9 mouse cellular contexts compared by ENCODE assay signal in the genomic region with DNA sequence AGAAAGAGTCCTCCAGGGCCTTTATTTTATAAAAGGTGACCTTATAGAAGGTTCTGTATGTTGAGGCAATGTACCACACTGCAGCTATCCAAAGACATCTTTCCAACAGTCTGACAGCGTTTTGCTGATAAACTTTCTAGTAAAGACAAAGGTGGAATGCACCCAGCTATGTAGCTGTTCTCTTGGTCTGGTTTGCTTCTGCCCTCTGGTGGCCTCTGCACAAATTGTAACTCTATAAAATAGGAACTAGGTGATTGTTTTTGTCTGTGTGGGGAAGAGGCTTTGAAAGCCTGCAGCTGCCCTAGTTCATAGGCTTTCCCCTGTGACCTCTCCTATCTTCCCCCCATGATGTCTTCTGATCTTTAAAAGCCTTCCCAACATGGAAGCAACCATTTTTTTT. TPM values are rescaled to one million over a fixed set of nuclear protein-coding genes. Genes with fewer than 3 reads are reported as not detected.
DNase-seq lines count a peak whose midpoint lies in the region; ATAC-seq and TF ChIP-seq lines count a peak whose summit lies in the region.
"Had no signal": no experiment of that assay in that cellular context is flagged by ENCODE, and none has a peak within 500 bp of the region (broad histone marks: within the 10 kb centered on the region; RNA-seq: fewer than 3 reads in every experiment).

No protein-coding gene starts in this region.

- H3K79me2 ChIP-seq in myocyte (ENCODE audit: control insufficient read depth, insufficient read depth), result no peaks in the 10 kb centered on the region

- H3ac ChIP-seq in myocyte (ENCODE audit: control insufficient read depth, insufficient read length), result no peak overlapping the region

- no peak overlapping the region for H3K4me3 ChIP-seq in kidney, embryonic 16.5 days (ENCODE audit: low read length)
- H3K4me3 ChIP-seq in limb, embryonic 14.5 days (replicated peaks; ENCODE audit: low read length), result no peak overlapping the region
- H3K4me3 ChIP-seq in myocyte, result no peak overlapping the region
- H3K4me3 ChIP-seq: erythroblast, embryonic 14.5 days had no signal

- no peaks in the 10 kb centered on the region for H3K9me3 ChIP-seq in kidney, embryonic 16.5 days (ENCODE audit: low read length)
- no peaks in the 10 kb centered on the region for H3K9me3 ChIP-seq in limb, embryonic 14.5 days (ENCODE audit: control insufficient read depth, low read length)

- H3K4me1 ChIP-seq in kidney, embryonic 16.5 days (ENCODE audit: insufficient read depth, low read length), result 0 out of 2 replicates have a peak, but pooled peaks cover 2% of the 10 kb centered on the region
- no peaks in the 10 kb centered on the region for H3K4me1 ChIP-seq in limb, embryonic 14.5 days (ENCODE audit: control insufficient read depth, insufficient read depth, low read length)

- DNase-seq in B cell, adult 2 months, result peak; percentile 64 to 70
- DNase-seq in ZHBTc4 (ENCODE audit: low read depth, low spot score), result peak; percentile 81
- peak; percentile 84 for DNase-seq in embryo, embryonic 10.5 days (ENCODE audit: low spot score)
- peak; percentile 72 for DNase-seq in heart, adult 8-10 months (ENCODE audit: low spot score)
- DNase-seq in limb, embryonic 14.5 days (ENCODE audit: low spot score), result peak; percentile 87
- DNase-seq in testis, postnatal 10 days (ENCODE audit: low spot score), result peak; percentile 61

- H3K9ac ChIP-seq in kidney, embryonic 16.5 days (replicated peaks; ENCODE audit: low read length), result no peak overlapping the region
- no peak overlapping the region for H3K9ac ChIP-seq in limb, embryonic 14.5 days (ENCODE audit: low read depth, low read length, severe bottlenecking)

- H3K4me2 ChIP-seq in kidney, embryonic 16.5 days (replicated peaks; ENCODE audit: low read depth, low read length), result no peak overlapping the region
- H3K4me2 ChIP-seq in limb, embryonic 14.5 days (replicated peaks; ENCODE audit: low read depth, low read length, severe bottlenecking), result no peak overlapping the region
- peak overlapping the region; percentile 58 for H3K4me2 ChIP-seq in myocyte (ENCODE audit: low read depth)

- no peak for TF ChIP-seq POLR2A in limb, embryonic 14.5 days (IDR thresholded peaks at IDR 0.05; ENCODE audit: borderline replicate concordance, extremely low read depth, insufficient read depth, insufficient read length)
- TF ChIP-seq POLR2A in myocyte (IDR thresholded peaks at IDR 0.05; ENCODE audit: insufficient read length, low read depth), result no peak

- H3K27ac ChIP-seq in kidney, embryonic 16.5 days (ENCODE audit: low read length), result no peak overlapping the region
- no peak overlapping the region for H3K27ac ChIP-seq in limb, embryonic 14.5 days (replicated peaks; ENCODE audit: low read depth, low read length)

- no peaks in the 10 kb centered on the region for H3K27me3 ChIP-seq in kidney, embryonic 16.5 days (ENCODE audit: insufficient read depth, low read length)
- no peaks in the 10 kb centered on the region for H3K27me3 ChIP-seq in limb, embryonic 14.5 days (ENCODE audit: control insufficient read depth, insufficient read depth, low read length)
- no peaks in the 10 kb centered on the region for H3K27me3 ChIP-seq in myocyte (ENCODE audit: control insufficient read depth, insufficient read depth, insufficient read length)

- ATAC-seq in kidney, embryonic 16.5 days (ENCODE audit: low FRiP score, low TSS enrichment), result peak; percentile 70; the same call in 1 of the 2 replicates
- ATAC-seq in limb, embryonic 14.5 days (ENCODE audit: low FRiP score, low read depth), result no peak

- no peaks in the 10 kb centered on the region for H3K36me3 ChIP-seq in kidney, embryonic 16.5 days (ENCODE audit: insufficient read depth, low read length)
- no peaks in the 10 kb centered on the region for H3K36me3 ChIP-seq in limb, embryonic 14.5 days (ENCODE audit: control insufficient read depth, insufficient read depth, low read length)
- no peaks in the 10 kb centered on the region for H3K36me3 ChIP-seq in myocyte (ENCODE audit: control insufficient read depth, insufficient read depth)

- 3% methylated on average over 1 of the region's 1 CpGs for WGBS in kidney, embryonic 16.5 days
- 7% methylated on average over 1 of the region's 1 CpGs for WGBS in limb, embryonic 14.5 days

TF ChIP-seq in myocyte, 11 proteins besides CTCF, POLR2A, EP300 and RAD21:
- TF ChIP-seq REST (IDR thresholded peaks at IDR 0.05; ENCODE audit: insufficient read depth, insufficient read length), result no peak
- TF ChIP-seq CEBPB (IDR thresholded peaks at IDR 0.05; ENCODE audit: insufficient read depth, poor library complexity, severe bottlenecking), result no peak
- no peak for TF ChIP-seq TCF12 (IDR thresholded peaks at IDR 0.05; ENCODE audit: insufficient read depth, poor library complexity, severe bottlenecking)
- no peak for TF ChIP-seq E2F4 (IDR thresholded peaks at IDR 0.05; ENCODE audit: insufficient read depth)
- no peak for TF ChIP-seq POLR2AphosphoS2 (IDR thresholded peaks at IDR 0.05; ENCODE audit: insufficient read length, low read depth)
- no peak for TF ChIP-seq SRF (IDR thresholded peaks at IDR 0.05; ENCODE audit: control insufficient read depth, insufficient read length, low read depth)
- TF ChIP-seq MAX (IDR thresholded peaks at IDR 0.05; ENCODE audit: low read depth), result no peak
- no peak for TF ChIP-seq MYOG (IDR thresholded peaks at IDR 0.05; ENCODE audit: control insufficient read depth in 1 of 3, insufficient read depth in 1 of 3, insufficient read length in 2 of 3, low read depth in 2 of 3)
TF ChIP-seq in myocyte: peak in this region for 0.

RNA-seq across cellular contexts. Expression of a gene that starts 59.7 kb away (rescaled TPM):
- 1 to 10 TPM; 1.5 to 2.4 (median 1.7) TPM for total RNA-seq in heart, adult 8-10 months (2022)
- polyA plus RNA-seq in kidney, embryonic 16.5 days (2015; fragmentation: Nextera tagmentation; extraction: Ambion mirVana), result 0.05 and 0.17 TPM in 2 replicates
- 0.09 and 0.13 TPM in 2 replicates for polyA plus RNA-seq in limb, embryonic 14.5 days (2012; rRNA removed)
- polyA plus RNA-seq in limb, embryonic 14.5 days (2014; fragmentation: Nextera tagmentation; extraction: Ambion mirVana), result 0.22 and 0.28 TPM in 2 replicates
- 0.04 TPM for polyA plus RNA-seq in myocyte (2012; fragmentation: generic; extraction: Trizol)
- polyA plus RNA-seq: erythroblast, embryonic 14.5 days had no signal
